Mouse (Mus musculus): ENCODE data around the gene Vsig2. TPM values are rescaled to one million over a fixed set of nuclear protein-coding genes. Genes with fewer than 3 reads are reported as not detected.
A peak's percentile ranks its signal among the peaks of the same experiment; 100 is the strongest.

Vsig2 gene
- polyA plus RNA-seq, 1 experiment from 2014 or later: not detected

DNA sequence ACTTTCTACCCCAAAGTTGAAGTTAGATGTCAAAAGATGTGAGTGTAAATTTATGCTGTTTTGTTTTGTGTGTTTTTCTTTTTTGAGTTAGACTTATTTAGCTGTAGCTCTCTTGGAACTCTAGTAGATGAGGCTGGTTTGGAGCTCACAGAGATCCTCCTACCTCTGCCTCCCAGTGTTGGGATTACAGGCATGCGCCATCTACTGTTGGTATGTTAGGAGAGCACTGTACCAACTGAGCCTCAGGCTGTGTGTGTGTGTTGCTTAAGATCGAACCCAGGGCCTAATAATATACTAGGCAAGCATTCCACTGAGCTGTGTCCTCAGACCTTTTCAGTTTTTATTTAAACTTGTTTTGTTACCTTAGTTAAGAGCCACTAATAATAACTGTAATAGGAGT lies 27.0 kb upstream of the Vsig2 start:
- WGBS: 94% methylated on average over 2 of the region's 2 CpGs
- no peak for ATAC-seq (ENCODE audit: insufficient read depth, low FRiP score, low TSS enrichment)
- Histone ChIP-seq H3K27ac (ENCODE audit: low read depth, low read length) (no peak overlapping the region), H3K4me2 (ENCODE audit: low read depth) (no peak overlapping the region), H3K27me3 (ENCODE audit: control insufficient read depth, insufficient read depth, low read length) (no peaks in the 10 kb centered on the region), H3K9ac (ENCODE audit: low read length) (no peak overlapping the region), H3K9me3 (ENCODE audit: control insufficient read depth, low read length) (no peaks in the 10 kb centered on the region), H3K4me1 (ENCODE audit: control insufficient read depth, insufficient read depth, low read length) (no peaks in the 10 kb centered on the region), H3K4me3 (ENCODE audit: low read depth, low read length) (no peak overlapping the region), H3K36me3 (ENCODE audit: control insufficient read depth, insufficient read depth, low read length) (no peaks in the 10 kb centered on the region)
- DNase-seq (ENCODE audit: low spot score): no peak

DNA sequence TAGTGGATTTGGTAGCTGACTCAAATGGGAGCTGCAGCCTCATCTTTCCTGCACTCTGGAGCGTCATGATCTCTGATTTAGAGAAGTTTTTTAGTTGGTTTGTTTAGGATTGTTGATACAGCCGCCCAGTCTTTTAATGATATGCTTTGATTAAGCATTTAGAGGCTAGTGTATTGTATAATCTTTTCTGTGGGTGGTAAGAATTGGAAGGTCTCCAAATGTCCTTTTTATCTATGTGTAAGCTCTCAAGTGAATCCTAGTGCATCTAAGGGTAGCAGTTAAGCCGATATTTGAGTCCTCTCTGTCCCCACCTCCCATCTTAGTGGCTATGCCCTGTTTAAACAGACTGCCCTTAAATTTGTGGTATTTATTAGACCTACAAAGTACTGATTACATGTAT lies 24.6 kb upstream of the Vsig2 start:
- no peak for DNase-seq (ENCODE audit: low spot score)
- Histone ChIP-seq H3K27me3 (ENCODE audit: control insufficient read depth, insufficient read depth, low read length) (no peaks in the 10 kb centered on the region), H3K36me3 (ENCODE audit: control insufficient read depth, insufficient read depth, low read length) (no peaks in the 10 kb centered on the region), H3K4me3 (ENCODE audit: low read depth, low read length) (no peak overlapping the region), H3K9me3 (ENCODE audit: control insufficient read depth, low read length) (no peaks in the 10 kb centered on the region), H3K4me2 (ENCODE audit: low read depth) (no peak overlapping the region), H3K4me1 (ENCODE audit: control insufficient read depth, insufficient read depth, low read length) (no peaks in the 10 kb centered on the region), H3K27ac (ENCODE audit: low read depth, low read length) (no peak overlapping the region), H3K9ac (ENCODE audit: low read length) (no peak overlapping the region)
- 91% methylated on average over 3 of the region's 3 CpGs for WGBS
- no peak for ATAC-seq (ENCODE audit: insufficient read depth, low FRiP score, low TSS enrichment)

DNA sequence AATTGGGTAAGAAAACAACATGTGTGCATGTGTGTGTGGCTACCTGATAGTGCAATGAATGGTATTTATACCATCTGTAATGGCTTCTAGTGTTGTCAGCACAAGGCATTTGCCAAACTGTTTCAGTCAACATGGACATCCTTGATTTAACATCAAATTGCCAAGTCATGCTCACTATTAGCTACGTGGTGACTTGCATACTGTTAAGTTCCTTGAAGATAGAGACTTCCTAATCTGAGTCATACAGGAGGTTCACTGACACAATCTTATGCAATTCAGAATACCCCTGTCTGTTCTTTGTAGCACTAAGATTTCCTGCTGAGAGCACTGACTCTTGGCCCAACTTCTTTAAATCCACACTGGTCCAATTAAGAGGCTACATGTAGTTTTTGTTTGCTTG lies 21.6 kb upstream of the Vsig2 start:
- DNase-seq (ENCODE audit: low spot score): no peak
- Histone ChIP-seq H3K9ac (ENCODE audit: low read length) (no peak overlapping the region), H3K4me3 (ENCODE audit: low read depth, low read length) (no peak overlapping the region), H3K4me2 (ENCODE audit: low read depth) (no peak overlapping the region), H3K4me1 (ENCODE audit: control insufficient read depth, insufficient read depth, low read length) (no peaks in the 10 kb centered on the region), H3K27me3 (ENCODE audit: control insufficient read depth, insufficient read depth, low read length) (no peaks in the 10 kb centered on the region), H3K27ac (ENCODE audit: low read depth, low read length) (no peak overlapping the region), H3K9me3 (ENCODE audit: control insufficient read depth, low read length) (no peaks in the 10 kb centered on the region), H3K36me3 (ENCODE audit: control insufficient read depth, insufficient read depth, low read length) (no peaks in the 10 kb centered on the region)
- no peak for ATAC-seq (ENCODE audit: insufficient read depth, low FRiP score, low TSS enrichment)
- 92% methylated on average over 1 of the region's 1 CpGs for WGBS

DNA sequence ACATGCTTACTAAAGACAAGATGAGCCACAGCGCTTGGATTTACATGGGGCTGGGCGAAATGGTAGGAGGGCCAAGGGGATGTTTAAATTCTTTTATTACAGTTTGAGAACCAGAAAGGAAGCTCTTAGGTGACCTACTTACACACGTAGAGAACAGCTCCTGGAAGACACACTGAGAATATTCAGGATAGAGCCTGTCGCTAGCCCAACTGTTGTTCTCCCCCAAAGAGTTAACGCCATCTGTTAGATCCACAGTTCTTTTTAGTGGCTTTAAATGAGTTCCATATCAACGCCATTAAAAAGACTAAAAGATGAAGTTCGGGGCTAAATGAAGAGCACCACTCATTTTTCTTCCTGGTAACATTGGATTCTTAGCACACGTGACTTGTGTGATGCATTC lies 20.1 kb upstream of the Vsig2 start:
- peaks cover 7% of the 10 kb centered on the region for H3K36me3 ChIP-seq (ENCODE audit: control insufficient read depth, insufficient read depth, low read length)
- 92% methylated on average over 8 of the region's 8 CpGs for WGBS

GRCm38 (mm10) chr9:37519995-37520394 lies 19.1 kb upstream of the Vsig2 start:
- no peaks in the 10 kb centered on the region for H3K4me1 ChIP-seq (ENCODE audit: control insufficient read depth, insufficient read depth, low read length)
- no peak overlapping the region for H3K9ac ChIP-seq (ENCODE audit: low read length)
- peaks cover 9% of the 10 kb centered on the region for H3K36me3 ChIP-seq (ENCODE audit: control insufficient read depth, insufficient read depth, low read length)
- no peak overlapping the region for H3K4me3 ChIP-seq (ENCODE audit: low read depth, low read length)
- no peaks in the 10 kb centered on the region for H3K9me3 ChIP-seq (ENCODE audit: control insufficient read depth, low read length)
- no peak overlapping the region for H3K4me2 ChIP-seq (ENCODE audit: low read depth)
- no peak for ATAC-seq (ENCODE audit: insufficient read depth, low FRiP score, low TSS enrichment)
- no peaks in the 10 kb centered on the region for H3K27me3 ChIP-seq (ENCODE audit: control insufficient read depth, insufficient read depth, low read length)
- no peak overlapping the region for H3K27ac ChIP-seq (ENCODE audit: low read depth, low read length)
- no peak for DNase-seq (ENCODE audit: low spot score)
- 89% methylated on average over 2 of the region's 2 CpGs for WGBS

More for the DNA sequence above, 20.1 kb upstream of the Vsig2 start:
- H3K9me3 ChIP-seq (ENCODE audit: control insufficient read depth, low read length): no peaks in the 10 kb centered on the region
- H3K4me3 ChIP-seq (ENCODE audit: low read depth, low read length): no peak overlapping the region
- no peak overlapping the region for H3K4me2 ChIP-seq (ENCODE audit: low read depth)
- H3K9ac ChIP-seq (ENCODE audit: low read length): no peak overlapping the region
- H3K27me3 ChIP-seq (ENCODE audit: control insufficient read depth, insufficient read depth, low read length): no peaks in the 10 kb centered on the region
- DNase-seq (ENCODE audit: low spot score) (no peak), ATAC-seq (ENCODE audit: insufficient read depth, low FRiP score, low TSS enrichment) (no peak)
- H3K4me1 ChIP-seq (ENCODE audit: control insufficient read depth, insufficient read depth, low read length): no peaks in the 10 kb centered on the region
- H3K27ac ChIP-seq (ENCODE audit: low read depth, low read length): no peak overlapping the region

- Histone ChIP-seq H3K4me1 (ENCODE audit: control insufficient read depth, insufficient read depth, low read length) (peaks cover 14% of the 10 kb centered on the region), H3K36me3 (ENCODE audit: control insufficient read depth, insufficient read depth, low read length) (peaks cover 9% of the 10 kb centered on the region), H3K4me3 (ENCODE audit: low read depth, low read length) (no peak overlapping the region), H3K9ac (ENCODE audit: low read length) (no peak overlapping the region), H3K4me2 (ENCODE audit: low read depth) (no peak overlapping the region), H3K27ac (ENCODE audit: low read depth, low read length) (no peak overlapping the region), H3K9me3 (ENCODE audit: control insufficient read depth, low read length) (no peaks in the 10 kb centered on the region), H3K27me3 (ENCODE audit: control insufficient read depth, insufficient read depth, low read length) (peaks cover 45% of the 10 kb centered on the region)
- no peak for DNase-seq (ENCODE audit: low spot score)
- WGBS: 92% methylated on average over 2 of the region's 2 CpGs
- ATAC-seq (ENCODE audit: insufficient read depth, low FRiP score, low TSS enrichment): no peak
These were observed 13.6 kb upstream of the Vsig2 start for GRCm38 (mm10) chr9:37525461-37525860.

GRCm38 (mm10) chr9:37526443-37527395 lies 12.3 kb upstream of the Vsig2 start:
- Histone ChIP-seq H3K4me3 (ENCODE audit: low read depth, low read length) (no peak overlapping the region), H3K27ac (ENCODE audit: low read depth, low read length) (no peak overlapping the region), H3K9me3 (ENCODE audit: control insufficient read depth, low read length) (no peaks in the 10 kb centered on the region), H3K4me1 (ENCODE audit: control insufficient read depth, insufficient read depth, low read length) (peaks cover 21% of the 10 kb centered on the region), H3K27me3 (ENCODE audit: control insufficient read depth, insufficient read depth, low read length) (peaks cover 57% of the 10 kb centered on the region), H3K36me3 (ENCODE audit: control insufficient read depth, insufficient read depth, low read length) (peaks cover 9% of the 10 kb centered on the region), H3K9ac (ENCODE audit: low read length) (no peak overlapping the region), H3K4me2 (ENCODE audit: low read depth) (no peak overlapping the region)
- no peak for ATAC-seq (ENCODE audit: insufficient read depth, low FRiP score, low TSS enrichment)
- WGBS: 23% methylated on average over 21 of the region's 21 CpGs
- DNase-seq (ENCODE audit: low spot score): no peak

DNA sequence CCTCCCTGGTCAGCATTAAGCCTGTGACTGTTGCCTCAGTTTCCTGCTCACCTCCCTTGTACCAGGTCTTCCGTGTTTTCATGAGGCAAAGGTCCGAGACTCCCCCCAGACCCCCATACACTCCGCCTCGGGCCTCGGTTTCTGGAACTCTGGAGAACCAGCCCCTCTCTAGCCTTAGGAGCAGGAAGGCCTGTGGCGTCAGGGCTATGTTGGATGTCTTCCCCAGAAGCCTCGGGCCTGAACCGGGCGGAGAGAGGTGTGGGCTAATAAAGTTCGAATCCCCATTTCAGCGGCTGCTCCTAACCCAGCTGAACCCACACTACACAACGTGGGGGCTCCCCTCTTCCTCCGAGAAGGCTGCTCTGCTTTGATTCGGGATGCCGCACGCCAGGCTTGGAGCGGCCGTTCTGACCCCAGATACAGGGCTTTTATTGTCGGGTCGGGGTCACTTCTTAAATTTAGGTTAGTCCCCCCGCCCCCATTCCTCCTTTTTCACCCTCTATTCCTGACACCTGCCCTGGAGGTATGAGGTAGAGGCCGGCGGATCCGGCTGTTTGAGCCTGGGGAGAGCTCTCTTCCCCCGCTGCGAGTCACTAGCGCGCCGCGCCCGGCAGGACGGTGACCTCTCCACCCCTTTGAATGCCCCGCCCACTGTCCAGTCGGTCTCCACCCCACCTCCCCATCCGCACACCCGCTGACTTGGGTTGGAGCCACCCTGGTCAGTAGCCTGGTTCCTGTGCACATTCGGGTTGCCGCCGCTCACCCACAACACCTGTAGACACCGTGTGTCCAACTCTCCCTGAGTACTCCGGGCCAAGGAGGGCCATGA lies 11.4 kb upstream of the Vsig2 start, which contains the start of gene Esam:
Gene Esam (plus strand): TSS at position 683 of the 829 bp plus-strand sequence.
- Histone ChIP-seq H3K27ac (ENCODE audit: low read depth, low read length) (no peak within 1 kb of the TSS), H3K9me3 (ENCODE audit: control insufficient read depth, low read length) (no peaks in the 10 kb centered on the region), H3K36me3 (ENCODE audit: control insufficient read depth, insufficient read depth, low read length) (peaks cover 9% of the 10 kb centered on the region), H3K4me1 (ENCODE audit: control insufficient read depth, insufficient read depth, low read length) (peaks cover 21% of the 10 kb centered on the region), H3K27me3 (ENCODE audit: control insufficient read depth, insufficient read depth, low read length) (peaks cover 62% of the 10 kb centered on the region), H3K9ac (ENCODE audit: low read length) (no peak within 1 kb of the TSS), H3K4me2 (ENCODE audit: low read depth) (peak within 1 kb of the TSS; percentile 16; the same call in 1 of the 2 replicates), H3K4me3 (ENCODE audit: low read depth, low read length) (peak within 1 kb of the TSS; percentile 15; the same call in 1 of the 2 replicates)
- 4% methylated on average over 41 of the region's 41 CpGs for WGBS
- DNase-seq (ENCODE audit: low spot score) (peak; percentile 35), ATAC-seq (ENCODE audit: insufficient read depth, low FRiP score, low TSS enrichment) (no peak)
